Mouse (Mus musculus): ENCODE data around the gene Vwa7.
"Not testable (repeated sequence)": the region's sequence is repeated elsewhere in the genome, so short reads cannot be mapped to it uniquely, and the experiment has no call there.

Gene Vwa7

DNA sequence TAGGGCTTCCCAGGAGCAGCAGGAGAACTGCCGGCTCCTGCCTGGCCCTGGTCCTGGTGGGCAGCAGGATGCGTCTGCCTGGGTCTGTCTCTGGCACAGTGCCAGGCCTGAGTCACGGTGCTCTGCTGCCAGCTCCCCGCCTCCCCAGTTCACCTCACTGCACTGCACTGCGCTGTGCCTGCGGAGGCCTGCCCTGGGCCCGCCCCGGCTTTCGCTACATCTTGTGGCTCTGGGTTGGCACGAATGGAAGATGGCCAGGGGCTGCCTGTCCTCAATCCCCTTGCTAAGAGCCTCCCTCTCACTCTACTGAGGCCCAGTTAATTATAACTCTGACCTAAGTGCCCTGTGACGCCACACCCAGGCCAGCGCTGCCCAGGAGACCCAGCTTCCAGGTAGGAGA lies at the start of gene Vwa7:
Gene Vwa7 (plus strand): TSS at position 204 of the 400 bp plus-strand sequence.
- peak in 1 of 2 experiments; percentile 19 for DNase-seq (ENCODE audit: low spot score in 2 of 2)

DNA sequence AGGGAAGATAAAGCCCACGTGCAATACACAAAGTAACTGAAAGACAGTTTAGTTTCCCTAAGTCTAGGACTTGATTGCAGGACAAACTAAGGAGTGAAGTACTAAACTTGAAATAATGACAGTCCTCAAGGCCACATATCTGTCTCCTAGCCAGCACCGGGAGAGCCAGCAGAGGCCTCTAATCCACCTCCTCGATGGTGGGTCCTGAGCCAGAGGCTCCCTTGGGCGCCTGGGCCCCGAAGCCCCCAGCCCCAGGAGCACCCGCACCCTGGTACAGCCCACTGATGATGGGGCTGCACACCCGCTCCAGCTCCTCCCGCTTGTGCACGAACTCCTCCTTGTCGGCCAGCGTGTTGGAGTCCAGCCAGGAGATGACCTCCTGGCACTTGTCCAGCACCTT lies 46.6 kb upstream of the Vwa7 start, which contains the start of gene Gm20481:
Gene Gm20481 (plus strand): TSS at position 91 of the 400 bp plus-strand sequence.
- not testable (repeated sequence) for DNase-seq (ENCODE audit: low spot score in 2 of 2)

DNA sequence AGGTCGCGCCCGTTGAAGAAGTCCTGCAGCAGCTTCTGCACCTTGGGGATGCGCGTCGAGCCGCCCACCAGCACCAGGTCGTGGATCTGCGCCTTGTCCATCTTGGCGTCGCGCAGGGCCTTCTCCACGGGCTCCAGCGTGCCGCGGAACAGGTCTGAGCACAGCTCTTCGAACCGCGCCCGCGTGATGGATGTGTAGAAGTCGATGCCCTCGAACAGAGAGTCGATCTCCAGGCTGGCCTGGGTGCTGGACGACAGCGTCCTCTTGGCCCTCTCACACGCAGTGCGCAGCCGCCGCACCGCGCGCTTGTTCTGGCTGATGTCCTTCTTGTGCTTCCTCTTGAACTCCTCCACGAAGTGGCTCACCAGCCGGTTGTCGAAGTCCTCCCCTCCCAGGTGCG lies 45.5 kb upstream of the Vwa7 start:
- not testable (repeated sequence) for DNase-seq (ENCODE audit: low spot score in 2 of 2)

DNA sequence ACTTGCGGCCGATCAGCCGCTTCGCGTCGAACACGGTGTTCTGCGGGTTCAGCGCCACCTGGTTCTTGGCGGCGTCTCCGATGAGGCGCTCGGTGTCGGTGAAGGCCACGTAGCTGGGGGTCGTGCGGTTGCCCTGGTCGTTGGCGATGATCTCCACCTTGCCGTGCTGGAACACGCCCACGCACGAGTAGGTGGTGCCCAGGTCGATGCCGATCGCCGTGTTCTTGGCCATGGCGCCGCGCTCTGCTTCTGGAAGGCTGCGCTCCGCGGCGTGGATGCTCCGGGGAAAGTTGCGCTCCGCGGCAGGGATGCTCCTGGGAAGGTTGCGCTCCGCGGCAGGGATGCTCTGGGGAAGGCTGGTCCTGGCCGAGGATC lies 44.7 kb upstream of the Vwa7 start:
- not testable (repeated sequence) for DNase-seq (ENCODE audit: low spot score in 2 of 2)

DNA sequence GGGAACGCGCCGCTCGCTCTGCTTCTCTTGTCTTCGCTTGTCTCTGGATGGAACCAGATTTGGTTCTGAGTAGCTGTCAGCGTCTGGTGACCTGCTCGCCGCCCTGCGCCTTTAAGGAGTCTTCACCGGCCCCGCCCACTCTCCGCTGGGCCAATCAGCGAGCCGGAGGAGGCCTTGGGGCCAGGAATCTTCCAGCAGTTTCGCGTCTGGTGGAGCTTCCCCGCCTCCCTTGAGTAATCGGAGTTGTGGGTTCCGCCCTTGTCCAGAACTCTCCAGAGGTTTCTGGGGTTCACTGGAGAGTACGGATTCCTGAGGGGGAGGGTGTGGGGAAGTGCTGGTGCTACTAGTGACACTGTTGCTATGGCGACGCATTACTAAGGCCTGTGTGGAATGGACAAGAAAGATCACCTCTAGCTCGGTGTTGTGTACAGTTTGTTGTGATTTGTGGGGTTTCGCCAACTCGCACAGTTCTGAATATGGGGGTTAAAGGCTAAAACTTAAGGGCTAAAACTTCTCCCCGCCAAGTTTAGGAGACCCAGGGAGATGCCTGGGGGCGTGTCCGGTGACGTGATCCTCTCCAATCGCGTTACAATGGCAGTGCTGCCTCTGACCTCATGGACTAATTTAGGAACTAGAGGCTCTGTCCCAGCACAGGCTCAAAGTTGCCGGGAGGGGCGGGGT lies 44.2 kb upstream of the Vwa7 start, which contains the start of the genes Hspa1a and Hspa1l:
Gene Hspa1a (minus strand): TSS at position 88 of the 681 bp plus-strand sequence.
Gene Hspa1l (plus strand): TSS at position 635 of the 681 bp plus-strand sequence.
- peak; percentile 96 to 97 for DNase-seq (ENCODE audit: low spot score in 2 of 2)

DNA sequence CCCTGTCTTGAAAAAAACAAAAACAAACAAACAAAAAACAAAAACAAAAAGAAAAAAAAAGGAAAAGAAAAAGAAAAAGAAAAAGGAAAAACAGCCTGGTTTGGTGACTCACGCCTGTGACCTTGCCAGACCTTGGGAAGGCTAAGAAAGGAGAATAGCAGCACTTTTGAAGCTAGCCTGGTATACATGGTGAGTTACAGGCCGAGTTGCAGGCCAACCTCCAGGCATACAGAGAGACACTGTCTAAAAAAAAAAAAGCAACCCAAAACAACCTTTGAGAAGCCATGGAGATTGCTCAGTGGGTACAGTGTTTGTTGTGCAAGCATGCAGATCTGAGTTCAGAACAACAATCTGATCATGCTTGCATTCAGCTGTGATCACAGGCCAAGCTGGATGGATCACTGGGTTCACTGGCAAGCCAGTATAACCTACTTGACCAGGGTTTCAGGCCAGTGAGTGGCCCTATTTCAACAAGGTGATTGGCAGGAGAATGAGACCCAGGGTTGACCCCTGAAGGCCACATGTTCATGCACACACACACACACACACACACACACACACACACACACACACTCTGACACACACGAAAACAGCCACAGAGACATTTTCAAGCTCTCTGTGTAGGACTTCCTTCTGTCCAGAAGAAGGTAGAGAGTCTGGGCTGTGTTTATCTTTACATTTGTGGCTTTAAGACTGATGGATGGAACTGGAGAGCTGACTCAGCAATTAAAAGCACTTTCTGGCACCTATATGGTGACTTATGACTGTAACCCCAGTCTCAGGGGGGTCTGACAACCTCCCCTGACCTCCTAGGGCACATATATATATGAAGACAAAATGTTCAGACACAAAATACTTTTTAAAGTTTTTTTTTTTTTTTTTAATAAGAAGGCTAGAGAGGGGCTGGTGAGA lies 40.5 kb upstream of the Vwa7 start:
- DNase-seq (ENCODE audit: low spot score in 2 of 2), result no peak

DNA sequence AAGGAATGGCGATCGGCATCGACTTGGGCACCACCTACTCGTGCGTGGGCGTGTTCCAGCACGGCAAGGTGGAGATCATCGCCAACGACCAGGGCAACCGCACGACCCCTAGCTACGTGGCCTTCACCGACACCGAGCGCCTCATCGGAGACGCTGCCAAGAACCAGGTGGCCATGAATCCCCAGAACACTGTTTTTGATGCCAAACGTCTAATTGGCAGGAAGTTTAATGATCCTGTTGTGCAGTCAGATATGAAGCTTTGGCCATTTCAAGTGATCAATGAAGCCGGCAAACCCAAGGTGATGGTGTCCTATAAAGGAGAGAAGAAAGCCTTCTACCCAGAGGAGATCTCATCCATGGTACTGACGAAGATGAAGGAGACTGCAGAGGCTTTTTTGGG lies 39.4 kb upstream of the Vwa7 start:
- DNase-seq (ENCODE audit: low spot score in 2 of 2), result no peak

DNA sequence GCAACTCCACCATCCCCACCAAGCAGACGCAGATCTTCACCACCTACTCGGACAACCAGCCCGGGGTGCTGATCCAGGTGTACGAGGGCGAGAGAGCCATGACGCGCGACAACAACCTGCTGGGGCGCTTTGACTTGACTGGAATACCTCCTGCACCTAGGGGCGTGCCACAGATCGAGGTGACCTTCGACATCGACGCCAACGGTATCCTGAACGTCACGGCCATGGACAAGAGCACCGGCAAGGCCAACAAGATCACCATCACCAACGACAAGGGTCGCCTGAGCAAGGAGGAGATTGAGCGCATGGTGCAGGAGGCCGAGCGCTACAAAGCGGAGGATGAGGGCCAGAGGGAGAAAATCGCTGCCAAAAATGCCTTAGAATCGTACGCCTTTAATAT lies 38.1 kb upstream of the Vwa7 start:
- DNase-seq (ENCODE audit: low spot score in 2 of 2), result no peak

DNA sequence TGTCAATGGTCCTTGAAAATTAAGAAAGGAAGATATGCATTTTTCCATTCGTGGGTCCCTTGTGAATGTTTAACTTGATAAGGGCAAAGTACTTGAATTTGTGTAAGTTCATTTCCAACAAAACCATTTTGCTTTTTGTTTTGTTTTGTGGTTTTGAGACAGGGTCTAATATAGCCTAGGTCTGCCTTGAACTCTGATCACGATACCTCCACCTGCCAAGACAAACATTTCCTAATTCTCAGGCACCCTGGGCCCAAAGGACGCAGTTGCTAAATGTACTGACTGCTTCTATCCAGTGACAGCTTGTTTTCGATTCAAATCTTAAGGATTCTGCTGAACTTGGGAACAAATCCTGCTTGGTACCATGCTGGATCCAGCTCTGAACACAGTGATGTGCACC lies 36.7 kb upstream of the Vwa7 start:
- no peak for DNase-seq (ENCODE audit: low spot score in 2 of 2)

DNA sequence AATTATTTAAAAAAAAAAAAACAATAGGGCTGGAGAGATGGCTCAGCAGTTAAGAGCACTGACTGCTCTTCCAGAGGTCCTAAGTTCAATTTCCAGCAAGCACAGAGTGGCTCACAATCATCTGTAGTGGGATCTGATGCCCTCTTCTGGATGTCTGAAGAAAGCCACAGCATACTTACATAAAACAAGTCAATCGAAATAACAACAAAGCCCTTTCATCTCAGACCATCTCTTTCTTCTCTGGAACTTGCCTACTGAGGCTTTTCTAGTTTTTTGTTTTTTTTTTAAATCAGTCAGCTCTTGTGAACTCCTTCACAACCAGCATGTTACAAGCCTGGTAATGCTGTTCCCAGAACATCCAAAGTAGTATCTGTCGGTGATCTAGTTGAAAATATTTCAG lies 35.7 kb upstream of the Vwa7 start:
- DNase-seq (ENCODE audit: low spot score in 2 of 2), result peak in 1 of 2 experiments; percentile 57

DNA sequence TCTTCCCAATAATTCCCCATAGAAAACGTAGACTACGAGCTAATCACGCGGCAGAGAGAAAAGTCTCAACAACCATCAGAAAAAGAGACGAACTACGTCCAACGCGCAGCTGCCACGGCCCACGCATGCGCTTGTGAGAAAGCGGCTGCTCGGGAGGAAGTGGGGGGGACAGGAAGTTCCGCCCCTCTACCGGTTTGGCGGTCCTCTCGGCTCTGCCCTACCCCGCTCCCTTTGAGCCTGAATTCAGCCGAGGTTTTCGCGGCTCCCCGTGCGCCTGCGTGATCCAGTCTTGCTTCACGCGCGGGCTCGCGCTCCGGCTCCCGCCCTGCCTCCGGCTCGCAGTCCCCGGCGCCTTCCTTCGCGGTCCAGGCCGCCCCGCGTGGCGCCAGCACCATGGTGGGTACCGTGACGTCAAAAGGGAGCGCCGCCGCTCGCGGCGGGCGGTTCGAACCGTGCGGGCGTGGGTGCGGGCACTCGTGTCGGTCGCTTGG lies 34.6 kb upstream of the Vwa7 start, which contains the start of gene Lsm2:
Gene Lsm2 (plus strand): TSS at position 173 of the 491 bp plus-strand sequence.
- DNase-seq (ENCODE audit: low spot score in 2 of 2), result peak; percentile 93 to 94

DNA sequence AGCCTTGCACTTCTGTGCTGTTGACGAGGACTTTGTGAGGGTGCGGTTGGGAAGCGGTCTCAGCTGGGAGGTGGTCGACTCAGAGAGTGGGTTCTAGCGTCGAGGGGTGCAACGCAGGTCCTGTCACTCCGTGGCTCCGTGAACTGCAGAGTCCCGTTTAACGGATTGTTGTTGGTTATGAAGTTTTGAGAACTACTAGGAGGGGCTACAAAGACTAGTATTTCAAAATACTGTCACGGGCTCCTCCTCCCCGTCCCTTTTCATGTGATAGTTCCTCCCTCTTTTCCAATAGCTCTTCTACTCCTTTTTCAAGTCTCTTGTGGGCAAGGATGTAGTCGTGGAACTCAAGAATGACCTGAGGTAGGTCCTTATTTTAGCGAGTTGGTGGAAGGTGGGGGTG lies 34.1 kb upstream of the Vwa7 start:
- DNase-seq (ENCODE audit: low spot score in 2 of 2), result no peak

DNA sequence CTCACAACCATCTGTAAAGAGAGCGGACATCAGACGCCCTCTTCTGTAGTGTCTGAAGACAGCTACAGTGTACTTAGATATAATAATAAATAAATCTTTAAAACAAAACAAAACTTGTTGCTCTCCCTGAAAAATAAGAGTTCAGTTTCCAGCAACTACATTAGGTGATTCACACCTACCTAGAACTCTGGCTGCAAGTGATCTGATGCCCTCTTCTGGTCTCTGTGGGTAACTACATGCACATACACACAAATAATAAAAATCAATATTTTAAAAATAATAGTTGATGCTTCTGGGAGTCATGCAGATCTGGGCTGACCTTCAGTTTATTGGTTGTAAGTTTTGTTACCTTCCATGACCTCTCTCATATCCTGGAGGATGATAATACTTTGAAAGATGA lies 32.2 kb upstream of the Vwa7 start:
- DNase-seq (ENCODE audit: low spot score in 2 of 2), result no peak

DNA sequence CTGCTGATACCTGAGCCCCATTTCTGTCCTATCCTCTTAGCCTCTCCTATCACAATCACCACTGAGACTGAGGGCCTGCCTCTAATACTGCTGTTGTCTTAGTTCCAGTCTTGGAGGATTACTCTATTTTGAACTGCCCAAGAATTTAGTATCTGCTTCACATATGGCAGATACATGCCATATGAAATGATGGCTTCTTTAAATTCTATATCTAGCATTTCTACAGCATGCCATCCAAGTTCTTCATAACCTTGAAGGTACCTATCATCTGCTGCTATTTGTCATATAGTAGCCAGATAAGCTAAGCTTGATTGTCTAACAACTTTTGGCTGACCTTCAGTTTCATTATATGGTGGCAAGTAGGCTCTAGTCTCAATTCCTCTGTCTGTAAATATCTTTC lies 21.6 kb upstream of the Vwa7 start:
- DNase-seq (ENCODE audit: low spot score in 2 of 2), result no peak

DNA sequence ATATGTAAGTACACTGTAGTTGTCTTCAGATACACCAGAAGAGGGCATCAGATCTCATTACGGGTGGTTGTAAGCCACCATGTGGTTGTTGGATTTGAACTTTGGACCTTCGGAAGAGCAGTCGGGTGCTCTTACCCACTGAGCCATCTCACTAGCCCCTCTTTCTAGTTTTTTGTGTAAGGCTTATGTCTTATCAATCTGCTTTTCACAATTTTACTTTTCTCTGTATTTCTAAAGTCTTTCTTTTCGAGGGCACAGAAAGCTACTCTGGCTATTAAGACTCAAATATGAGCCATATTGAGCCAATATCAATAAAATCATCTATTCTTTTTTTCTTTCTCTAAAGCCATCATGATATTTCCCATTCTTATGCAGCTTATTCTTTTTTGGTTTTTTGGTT lies 21.2 kb upstream of the Vwa7 start:
- DNase-seq (ENCODE audit: low spot score in 2 of 2), result not testable (repeated sequence)

DNA sequence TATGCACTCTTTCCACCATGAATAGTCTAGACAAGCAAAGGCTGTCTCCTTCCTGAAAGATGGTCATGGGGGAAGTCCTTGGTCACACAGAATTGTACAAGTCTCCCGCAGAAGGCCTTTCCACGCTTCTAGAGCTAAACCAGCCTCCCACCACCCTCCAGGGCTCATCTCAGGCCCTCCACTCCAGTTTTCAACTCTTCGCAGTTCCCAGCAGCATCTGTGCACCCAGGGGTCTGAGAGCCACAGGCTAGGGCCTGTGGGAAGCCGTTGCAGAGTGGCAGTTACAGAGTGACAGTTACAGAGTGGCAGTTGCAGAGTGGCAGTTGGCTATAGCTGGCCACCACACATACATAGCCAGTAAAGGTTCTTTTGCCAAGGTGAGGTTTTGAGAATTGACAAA lies 20.5 kb upstream of the Vwa7 start:
- not testable (repeated sequence) for DNase-seq (ENCODE audit: low spot score in 2 of 2)

DNA sequence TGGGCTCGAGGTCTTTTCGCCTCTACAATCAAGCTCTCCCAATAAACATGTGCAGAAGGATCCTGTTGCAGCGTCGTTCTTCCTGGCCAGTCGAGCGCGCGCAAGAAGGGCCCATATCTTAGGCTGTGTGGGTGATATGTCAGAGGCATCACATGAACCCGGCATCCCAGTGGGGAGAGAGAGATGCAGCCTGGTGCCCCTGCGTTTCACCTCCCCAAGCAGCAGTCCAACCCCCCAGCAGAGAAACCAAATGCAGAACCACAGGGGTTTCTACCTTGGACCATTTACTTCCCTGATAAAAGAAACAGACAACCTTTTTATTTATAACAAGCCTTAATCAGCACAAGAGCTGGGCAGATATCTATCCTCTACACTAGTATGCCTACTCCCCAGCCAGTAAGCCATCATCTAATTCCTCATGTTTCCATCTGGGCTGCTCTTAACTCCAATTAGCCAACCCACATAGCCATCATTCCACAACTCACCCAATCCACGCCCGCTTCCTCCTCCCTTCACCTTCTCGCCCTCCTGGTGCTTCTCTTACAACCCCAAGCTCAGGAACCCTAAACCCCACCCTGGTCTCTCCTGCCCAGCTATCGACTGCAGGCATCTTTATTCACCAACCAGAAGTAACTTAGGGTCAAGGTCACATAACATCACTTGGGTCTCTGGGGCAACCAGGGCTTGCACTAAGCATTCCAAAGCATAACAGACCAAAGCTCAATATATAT lies 19.8 kb upstream of the Vwa7 start:
- DNase-seq (ENCODE audit: low spot score in 2 of 2), result no peak

DNA sequence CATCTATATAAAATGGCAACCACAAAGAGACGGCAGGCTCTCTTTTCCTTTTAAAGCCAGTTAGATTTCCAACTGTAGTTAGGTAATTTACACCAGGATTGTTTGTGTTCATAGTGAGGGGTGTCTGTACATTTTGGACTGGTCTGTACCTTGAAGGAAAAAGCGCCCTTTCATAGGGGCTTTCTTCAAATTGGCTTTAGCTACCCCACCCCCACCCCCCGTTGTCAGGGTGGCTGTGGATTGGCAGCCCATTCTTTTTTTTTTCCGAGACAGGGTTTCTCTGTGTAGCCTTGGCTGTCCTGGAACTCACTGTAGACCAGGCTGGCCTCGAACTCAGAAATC lies 19.3 kb upstream of the Vwa7 start:
- DNase-seq (ENCODE audit: low spot score in 2 of 2), result no peak

DNA sequence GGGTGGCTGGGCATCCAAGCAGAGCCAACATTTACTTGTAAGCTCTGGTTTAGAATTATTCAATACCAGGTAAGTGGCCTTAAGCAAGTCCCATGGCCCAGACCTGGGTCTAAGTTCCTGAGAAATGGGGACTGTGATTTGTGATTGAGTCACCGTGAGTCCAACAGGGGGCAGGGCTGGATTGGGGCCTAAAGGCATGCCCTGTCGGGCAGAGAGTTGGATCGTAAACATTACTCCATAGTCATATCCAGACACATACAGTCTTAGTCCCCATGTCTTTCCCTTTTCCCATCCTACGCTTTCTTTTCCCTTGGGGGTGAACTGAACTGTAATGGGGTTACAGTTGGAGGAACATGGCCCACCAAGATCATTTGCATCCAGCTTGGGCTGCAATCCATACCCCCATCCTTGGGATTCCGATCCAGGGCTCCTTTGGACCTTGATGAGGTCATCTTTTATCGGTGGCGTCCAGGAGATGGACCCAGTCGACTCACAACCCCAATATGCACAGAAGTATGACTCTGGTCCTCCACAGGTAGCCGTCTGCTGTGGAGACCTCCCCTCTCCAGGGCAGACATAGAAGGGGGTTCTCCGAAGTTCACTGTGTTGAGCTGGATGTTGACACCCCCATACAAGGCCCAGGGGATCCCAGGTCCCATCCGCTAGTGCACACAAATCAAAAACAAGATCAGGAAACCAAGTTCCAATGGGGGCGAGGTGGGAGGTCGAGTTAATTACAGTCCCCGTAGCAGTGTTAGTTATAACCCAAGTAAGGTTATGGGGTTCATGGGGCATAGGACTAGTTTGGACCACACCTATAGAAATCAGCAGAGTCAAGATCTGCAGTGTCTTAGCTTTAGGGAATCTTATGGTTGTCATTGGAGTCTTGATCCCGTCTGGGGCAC lies 17.6 kb upstream of the Vwa7 start:
- DNase-seq (ENCODE audit: low spot score in 2 of 2), result no peak

DNA sequence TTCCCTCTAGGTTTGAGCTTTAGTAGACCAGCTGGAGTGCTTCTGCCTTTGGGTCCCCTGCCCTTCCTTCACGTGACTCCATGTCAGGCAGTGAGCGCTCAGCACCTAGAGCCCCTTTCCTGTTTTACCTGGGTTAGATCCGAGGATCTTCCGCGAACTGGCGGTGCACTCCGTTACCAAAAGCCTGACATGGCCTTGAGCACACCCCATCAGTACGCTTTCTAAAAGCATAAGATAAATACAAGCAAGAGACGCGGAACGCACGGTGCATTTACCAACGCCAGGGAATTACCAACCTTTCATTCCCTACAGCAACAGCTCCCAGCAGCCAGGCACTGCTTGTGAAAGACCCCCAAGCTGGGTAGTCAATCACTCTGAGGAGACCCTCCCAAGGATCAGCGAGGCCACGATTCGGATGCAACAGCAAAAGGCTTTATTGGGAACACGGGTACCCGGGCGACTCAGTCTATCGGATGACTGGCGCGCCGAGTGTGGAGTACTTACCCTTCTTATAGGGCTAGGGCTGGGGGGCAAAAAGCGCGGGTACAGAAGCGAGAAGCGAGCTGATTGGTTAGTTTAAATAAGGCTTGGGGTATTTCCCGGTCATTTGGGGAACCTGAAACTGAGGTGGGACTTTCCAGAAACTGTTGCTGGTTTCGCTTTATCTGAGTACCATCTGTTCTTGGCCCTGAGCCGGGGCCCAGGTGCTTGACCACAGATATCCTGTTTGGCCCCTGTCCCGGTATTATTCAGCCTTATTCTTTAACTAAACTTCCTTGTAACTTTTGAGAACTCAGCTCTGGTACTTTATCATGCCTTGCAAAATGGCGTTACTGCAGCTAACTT lies 16.3 kb upstream of the Vwa7 start:
- DNase-seq (ENCODE audit: low spot score in 2 of 2), result not testable (repeated sequence)

All from heart, adult 9 months (tissue).